Mouse (Mus musculus): ENCODE data around the gene 2610028H24Rik.

The 2610028H24Rik gene

DNA sequence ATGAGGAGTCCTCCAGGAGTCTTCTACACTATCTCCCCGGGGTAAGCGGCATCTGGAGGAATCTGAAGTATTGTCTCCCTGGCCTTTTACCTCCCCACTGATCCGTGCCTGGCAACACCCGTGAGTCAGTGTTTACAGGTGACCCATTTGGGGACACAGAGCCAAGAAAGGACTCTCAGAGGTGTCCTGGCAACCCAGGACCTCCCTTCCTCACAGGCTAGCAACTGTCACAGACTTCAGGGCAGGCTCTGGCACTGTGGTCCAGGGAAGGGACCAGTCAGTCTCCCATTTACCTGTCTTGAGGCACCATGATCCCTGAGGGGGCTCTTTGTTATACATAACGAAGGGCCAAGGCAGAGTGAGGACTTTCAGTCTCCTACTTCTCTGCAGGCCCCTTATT, at the start of gene 2610028H24Rik:
2610028H24Rik (plus strand) TSS at position 231 of the 400 bp plus-strand sequence.
- DNase-seq (ENCODE audit: low spot score in 2 of 2) = no peak

DNA sequence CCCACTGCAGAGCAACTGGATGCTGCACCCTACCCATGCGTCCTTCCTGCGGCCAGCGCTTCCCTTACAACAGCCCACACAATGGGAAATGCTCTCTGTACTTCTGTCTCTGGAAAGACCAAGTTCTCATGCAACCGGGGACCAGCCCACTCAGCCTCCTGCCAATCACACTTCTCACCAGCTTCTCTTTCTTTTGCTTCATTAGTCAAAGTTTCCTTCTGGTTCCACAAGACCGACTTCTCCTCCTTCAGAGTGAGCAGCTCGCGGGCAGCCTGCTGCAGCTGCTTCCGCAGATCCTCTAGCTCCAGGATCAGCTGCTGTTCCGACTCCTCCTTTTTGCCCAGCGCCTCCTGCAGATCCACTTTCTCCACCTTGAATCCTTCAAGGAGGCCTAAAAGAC, 40.4 kb upstream of the 2610028H24Rik start:
- DNase-seq (ENCODE audit: low spot score in 2 of 2) = no peak

- DNase-seq (ENCODE audit: low spot score in 2 of 2) = no peak
These were observed 32.1 kb upstream of the 2610028H24Rik start for GRCm38 (mm10) chr10:76416811-76417210.

GRCm38 (mm10) chr10:76425674-76426073, 23.2 kb upstream of the 2610028H24Rik start:
- no peak for DNase-seq (ENCODE audit: low spot score in 2 of 2)

- no peak for DNase-seq (ENCODE audit: low spot score in 2 of 2)
These were observed 15.0 kb upstream of the 2610028H24Rik start for GRCm38 (mm10) chr10:76433925-76434324.

DNA sequence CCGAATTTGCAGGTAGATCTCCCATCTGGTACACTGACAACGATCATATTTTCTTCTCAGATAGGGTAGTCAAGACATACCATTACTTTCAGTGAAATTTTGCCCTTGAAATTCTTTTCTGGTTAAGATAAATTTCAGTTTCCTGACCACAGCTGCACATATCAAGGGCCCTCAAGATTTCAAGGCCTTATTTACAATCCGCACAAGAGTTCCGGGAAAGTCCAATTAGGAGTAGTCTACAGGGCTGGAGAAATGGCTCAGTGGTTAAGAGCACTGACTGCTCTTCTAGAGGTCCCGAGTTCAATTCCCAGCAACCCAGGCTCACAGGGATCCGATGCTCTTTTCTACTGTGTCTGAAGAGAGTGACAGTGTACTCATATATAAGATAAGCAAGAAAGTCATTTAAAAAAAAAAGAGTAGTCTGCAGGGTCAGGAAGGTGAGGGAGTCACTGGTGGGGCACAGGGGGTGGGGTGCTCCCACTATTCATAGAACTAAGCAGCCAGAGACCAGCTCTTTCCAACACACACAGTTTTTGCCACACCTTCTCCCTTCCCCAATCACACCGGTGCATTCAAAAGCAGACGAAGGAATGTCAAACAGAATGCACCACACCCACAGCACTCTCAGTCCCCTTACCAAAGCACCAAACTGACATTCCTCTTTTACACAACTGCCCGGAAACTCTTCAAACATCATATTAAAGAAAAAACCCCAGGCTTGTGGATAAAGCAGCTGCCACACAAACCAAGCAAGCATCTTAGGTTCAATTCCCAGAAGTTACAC, 9.6 kb upstream of the 2610028H24Rik start:
- no peak for DNase-seq (ENCODE audit: low spot score in 2 of 2)

DNA sequence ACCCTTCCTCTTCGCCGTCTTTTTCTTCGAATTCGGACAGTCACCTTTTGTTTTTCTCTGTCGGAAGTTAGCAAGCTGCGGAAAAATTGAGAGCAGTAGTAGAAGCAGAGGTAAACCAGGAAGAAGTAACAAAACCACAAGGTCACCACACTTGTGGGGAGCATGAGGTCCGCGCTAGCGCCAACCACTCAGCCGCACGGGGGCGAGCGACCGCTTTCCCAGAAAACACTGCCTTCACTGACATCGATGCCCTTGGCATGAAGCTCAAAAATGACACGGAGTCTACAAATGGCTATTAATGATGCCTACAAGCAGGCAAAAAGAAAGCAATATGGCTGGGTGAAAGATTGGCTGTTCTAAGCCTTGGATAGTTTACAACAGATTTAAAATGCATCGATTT, 8.6 kb upstream of the 2610028H24Rik start, which contains the start of gene AC141477.1:
AC141477.1 (minus strand) TSS at position 164 of the 400 bp plus-strand sequence.
- no peak for DNase-seq (ENCODE audit: low spot score in 2 of 2)

- peak; percentile 94 to 98 for DNase-seq (ENCODE audit: low spot score in 2 of 2)
These were observed 6.4 kb upstream of the 2610028H24Rik start, which contains the start of gene Pcnt for GRCm38 (mm10) chr10:76442178-76443088. Pcnt (minus strand) TSS chr10:76442786.

- no peak for DNase-seq (ENCODE audit: low spot score in 2 of 2)
These were observed 2.7 kb upstream of the 2610028H24Rik start for GRCm38 (mm10) chr10:76445996-76446681.

- DNase-seq (ENCODE audit: low spot score in 2 of 2) = no peak
These were observed 1.3 kb upstream of the 2610028H24Rik start for GRCm38 (mm10) chr10:76447406-76448229.

GRCm38 (mm10) chr10:76455289-76455688, 6.4 kb downstream of the 2610028H24Rik start:
- DNase-seq (ENCODE audit: low spot score in 2 of 2) = peak; percentile 31 to 47

GRCm38 (mm10) chr10:76461255-76461654, 12.4 kb downstream of the 2610028H24Rik start:
- DNase-seq (ENCODE audit: low spot score in 2 of 2) = no peak

DNA sequence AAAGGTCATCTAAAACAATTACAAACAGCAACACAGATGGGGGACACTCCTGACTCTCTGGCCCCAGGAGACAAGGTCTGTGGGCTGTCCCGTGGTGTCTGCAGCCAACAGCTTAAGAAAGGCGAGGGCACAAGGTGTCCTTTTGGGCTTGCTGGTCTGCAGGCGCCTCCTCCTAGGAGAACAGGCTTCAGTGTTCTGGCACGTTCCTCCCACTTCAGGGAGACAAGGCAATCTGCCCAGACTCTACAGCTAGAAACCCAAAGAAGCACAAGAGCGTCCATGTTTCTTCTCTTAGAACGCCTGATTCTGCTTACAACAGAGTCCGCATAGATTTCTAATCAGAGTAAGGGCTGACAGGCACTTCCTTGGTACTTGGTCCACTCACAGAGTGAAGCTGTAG, 13.4 kb downstream of the 2610028H24Rik start:
- DNase-seq (ENCODE audit: low spot score in 2 of 2) = no peak

- DNase-seq (ENCODE audit: low spot score in 2 of 2) = no peak
These were observed 13.8 kb downstream of the 2610028H24Rik start for GRCm38 (mm10) chr10:76462721-76463120.

DNA sequence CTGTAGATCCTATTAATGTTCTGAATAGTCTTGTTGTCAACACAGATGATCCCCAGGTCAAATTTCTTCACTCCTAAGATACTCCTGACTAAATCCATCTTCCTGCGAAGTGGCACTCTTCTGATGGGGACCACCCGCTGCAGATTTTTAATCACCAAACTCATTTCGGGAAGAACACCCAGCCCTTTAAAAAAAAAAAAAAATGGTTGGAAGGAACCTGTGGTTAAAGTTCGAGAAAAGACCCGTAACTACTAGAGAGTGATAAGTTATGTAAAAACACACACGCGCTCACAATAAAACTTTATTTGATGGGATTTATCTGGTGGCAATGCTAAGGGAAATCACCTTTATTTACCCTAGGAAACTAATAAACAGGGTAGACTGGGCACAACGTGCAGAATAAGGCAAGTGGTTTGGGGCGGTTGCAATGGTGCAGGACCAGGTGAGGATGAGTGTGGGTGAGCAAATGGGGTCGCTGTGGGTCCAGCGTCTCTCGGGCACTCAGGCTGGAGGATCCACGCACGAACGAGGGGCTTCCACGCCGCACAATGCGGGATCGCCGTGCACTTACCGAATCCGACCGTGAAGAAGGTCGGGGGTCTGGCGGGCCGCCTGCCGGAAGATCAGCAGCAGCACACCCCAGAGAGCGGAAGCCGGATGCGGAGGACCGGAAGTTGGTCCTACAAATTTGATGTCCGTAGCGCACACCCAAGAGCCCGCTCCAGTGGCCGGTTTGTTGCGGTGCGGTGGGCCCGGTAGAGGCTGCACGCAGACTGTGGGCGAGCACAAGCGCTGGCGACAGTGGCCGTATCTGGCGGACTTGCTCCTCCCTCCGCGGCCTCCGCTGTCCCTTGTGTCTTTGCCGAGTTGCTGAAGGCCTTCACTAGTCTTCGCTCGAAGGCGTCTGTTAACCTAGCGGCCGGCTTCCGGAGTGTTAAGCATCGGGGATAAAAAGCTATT, 19.6 kb downstream of the 2610028H24Rik start, which contains the start of the genes Mcm3ap and Ybey:
Mcm3ap (plus strand) TSS at position 725 of the 960 bp plus-strand sequence.
Ybey (minus strand) TSS at position 912 of the 960 bp plus-strand sequence.
- DNase-seq (ENCODE audit: low spot score in 2 of 2) = peak; percentile 82 to 85

DNA sequence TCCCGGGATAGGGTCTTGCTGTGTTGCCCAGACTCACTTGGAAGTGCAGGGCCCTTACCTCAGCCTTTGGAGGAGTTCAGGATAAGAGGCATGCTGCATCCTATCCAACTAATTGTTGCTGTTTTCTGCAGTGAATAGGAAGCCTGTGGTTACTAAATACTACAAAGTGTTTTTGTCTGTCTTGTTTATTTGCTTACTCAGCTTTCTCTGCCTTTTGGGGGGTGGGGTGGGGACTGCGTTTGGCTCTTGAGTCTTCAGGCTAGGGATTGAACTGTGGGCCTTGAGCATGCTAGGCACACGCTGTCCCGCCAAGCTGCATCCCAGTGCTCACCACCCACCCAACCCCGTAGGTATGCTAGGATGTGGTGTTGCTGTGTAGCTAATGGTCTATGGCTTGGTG, 24.9 kb downstream of the 2610028H24Rik start:
- DNase-seq (ENCODE audit: low spot score in 2 of 2) = no peak

DNA sequence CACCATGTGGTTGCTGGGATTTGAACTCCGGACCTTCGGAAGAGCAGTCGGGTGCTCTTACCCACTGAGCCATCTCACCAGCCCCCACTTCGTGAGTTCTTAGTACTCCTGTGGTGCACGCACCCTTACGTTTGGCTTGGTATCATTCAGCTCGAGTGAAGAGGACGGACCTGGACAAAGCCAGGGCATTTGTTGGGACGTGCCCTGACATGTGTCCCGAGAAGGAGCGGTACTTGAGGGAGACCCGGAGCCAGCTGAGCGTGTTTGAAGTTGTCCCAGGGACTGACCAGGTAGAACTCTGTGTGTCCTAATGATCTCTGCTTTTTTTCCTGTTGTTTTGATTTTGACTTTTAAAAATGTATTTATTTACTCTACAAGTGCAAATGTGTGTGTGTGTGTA, 32.0 kb downstream of the 2610028H24Rik start:
- DNase-seq (ENCODE audit: low spot score in 2 of 2) = peak; percentile 13 to 60

DNA sequence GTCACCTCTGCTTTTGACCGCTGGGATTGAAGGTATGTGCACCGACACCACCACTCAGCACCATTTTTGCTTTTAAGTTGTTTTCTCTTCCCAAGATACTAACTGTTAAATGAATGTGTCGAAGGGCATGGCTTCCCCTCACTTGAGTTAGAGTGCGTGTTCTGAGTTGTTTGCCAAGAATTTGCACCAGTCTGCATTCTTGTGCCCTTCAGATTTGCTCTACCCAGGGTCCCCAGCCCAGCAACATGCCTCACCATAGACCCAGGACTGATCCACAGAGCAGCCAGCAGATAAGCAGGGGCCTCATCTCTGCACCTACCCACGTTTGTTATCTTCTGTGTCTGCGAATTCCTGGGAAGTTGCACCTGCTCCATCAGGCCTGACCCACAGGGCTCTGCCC, 32.6 kb downstream of the 2610028H24Rik start:
- no peak for DNase-seq (ENCODE audit: low spot score in 2 of 2)

- DNase-seq (ENCODE audit: low spot score in 2 of 2) = no peak
These were observed 37.4 kb downstream of the 2610028H24Rik start for GRCm38 (mm10) chr10:76486302-76486701.

Measured in urinary bladder, postnatal 36 days (tissue).